Mouse (Mus musculus) kidney, postnatal 0 days (tissue): ENCODE measurements at regions not wholly inside any gene's neighbourhood (a gene's known extent, or its start where the extent isn't known, plus 50 kb on each side); places are given as distances from the start of the nearest gene placed in this dataset.

ENCODE experiments used
- ATAC-seq: fragments of 200-750 bp; cut with Nextera tagmentation; replicated peaks from 2 replicates; pipeline ENCODE4 v1.8.0; 2017; ENCODE audit warnings: low read depth, moderate number of reproducible peaks, moderate TSS enrichment, moderate library complexity; ENCODE audit not compliant: low FRiP score
- DNase-seq: peaks from one replicate; pipeline ENCODE4 v3.0.0-alpha.2; 2016; ENCODE audit warnings: low spot score
- H3K27ac ChIP-seq: fragments of 300-500 bp; sonication (generic); 2 replicates; pipeline ENCODE4 v1.5.1; 2014; ENCODE audit warnings: mild to moderate bottlenecking
- H3K27me3 ChIP-seq: fragments of 300-500 bp; sonication (generic); 2 replicates; pipeline ENCODE4 v1.6.1; 2014; ENCODE audit warnings: low read length, mixed read lengths; ENCODE audit not compliant: insufficient read depth
- H3K36me3 ChIP-seq: fragments of 300-500 bp; sonication (generic); 2 replicates; pipeline ENCODE4 v1.6.1; 2014; ENCODE audit warnings: low read length, mixed read lengths; ENCODE audit not compliant: insufficient read depth
- H3K4me1 ChIP-seq: fragments of 300-500 bp; sonication (generic); replicated peaks from 2 replicates; pipeline ENCODE4 v1.6.1; 2014; ENCODE audit warnings: antibody characterized with exemption, low read length, mixed read lengths; ENCODE audit not compliant: insufficient read depth
- H3K4me2 ChIP-seq: fragments of 300-500 bp; sonication (generic); 2 replicates; pipeline ENCODE4 v1.6.1; 2014; ENCODE audit warnings: mild to moderate bottlenecking, low read length, moderate library complexity, mixed read lengths
- H3K4me3 ChIP-seq: fragments of 300-500 bp; sonication (generic); replicated peaks from 2 replicates; pipeline ENCODE4 v1.5.1; 2014; ENCODE audit warnings: low read depth, low read length
- H3K9ac ChIP-seq: fragments of 300-500 bp; sonication (generic); 2 replicates; pipeline ENCODE4 v1.6.1; 2014; ENCODE audit warnings: low read depth, low read length
- H3K9me3 ChIP-seq: fragments of 300-500 bp; sonication (generic); replicated peaks from 2 replicates; pipeline ENCODE4 v1.6.1; 2016; ENCODE audit warnings: low read length, inconsistent platforms, mixed read lengths
- CTCF ChIP-seq: IDR thresholded peaks from 2 replicates; pipeline ENCODE4 v1.5.1; 2016; ENCODE audit warnings: antibody characterized with exemption, low read depth, mild to moderate bottlenecking, moderate library complexity
- WGBS: fragments of 180-500 bp; shearing (Covaris S2); extraction: QIAGEN DNeasy Blood & Tissue Kit; methylation state at CpG from one replicate; pipeline ENCODE4 v1.1.7; 2014; 5-methylcytosine and 5-hydroxymethylcytosine counted together

GRCm38 (mm10) chr14:80269179-80269951 lies 285.5 kb downstream of the Olfm4 start:
- Histone ChIP-seq H3K36me3 (no peaks in the 10 kb centered on the region), H3K9me3 (no peaks in the 10 kb centered on the region), H3K4me1 (no peaks in the 10 kb centered on the region), H3K27ac (no peak overlapping the region), H3K4me3 (no peak overlapping the region), H3K9ac (no peak overlapping the region), H3K4me2 (no peak overlapping the region), H3K27me3 (no peaks in the 10 kb centered on the region)
- ATAC-seq: no peak
- WGBS: 58% methylated on average over 7 of the region's 7 CpGs
- peak; percentile 92 for DNase-seq
- peak; percentile 96 for TF ChIP-seq CTCF

- Histone ChIP-seq H3K4me3 (no peak overlapping the region), H3K36me3 (no peaks in the 10 kb centered on the region), H3K9me3 (no peaks in the 10 kb centered on the region), H3K4me1 (no peaks in the 10 kb centered on the region), H3K27me3 (no peaks in the 10 kb centered on the region), H3K4me2 (no peak overlapping the region), H3K27ac (no peak overlapping the region), H3K9ac (no peak overlapping the region)
- DNase-seq: no peak
- WGBS: 70% methylated on average over 13 of the region's 13 CpGs
- no peak for TF ChIP-seq CTCF
- no peak for ATAC-seq
Measured at GRCm38 (mm10) chr14:80270063-80270462, 286.2 kb downstream of the Olfm4 start.

GRCm38 (mm10) chr14:80280188-80280587 lies 296.3 kb downstream of the Olfm4 start:
- no peak overlapping the region for H3K4me3 ChIP-seq
- H3K4me2 ChIP-seq: no peak overlapping the region
- H3K27ac ChIP-seq: no peak overlapping the region
- 32% methylated on average over 4 of the region's 4 CpGs for WGBS
- ATAC-seq: no peak
- TF ChIP-seq CTCF: no peak
- H3K9me3 ChIP-seq: no peaks in the 10 kb centered on the region
- no peaks in the 10 kb centered on the region for H3K4me1 ChIP-seq
- H3K36me3 ChIP-seq: no peaks in the 10 kb centered on the region
- H3K27me3 ChIP-seq: no peaks in the 10 kb centered on the region
- DNase-seq: peak; percentile 25
- no peak overlapping the region for H3K9ac ChIP-seq

- DNase-seq (no peak), ATAC-seq (no peak)
- Histone ChIP-seq H3K9ac (no peak overlapping the region), H3K9me3 (no peaks in the 10 kb centered on the region), H3K4me2 (no peak overlapping the region), H3K36me3 (no peaks in the 10 kb centered on the region), H3K4me1 (no peaks in the 10 kb centered on the region), H3K27me3 (no peaks in the 10 kb centered on the region), H3K4me3 (no peak overlapping the region), H3K27ac (no peak overlapping the region)
- TF ChIP-seq CTCF: no peak
- WGBS: 70% methylated on average over 2 of the region's 2 CpGs
Measured at GRCm38 (mm10) chr14:80283726-80284125, 299.8 kb downstream of the Olfm4 start.

GRCm38 (mm10) chr14:80291360-80291759 lies 307.5 kb downstream of the Olfm4 start:
- TF ChIP-seq CTCF: no peak
- DNase-seq: no peak
- Histone ChIP-seq H3K4me3 (no peak overlapping the region), H3K9ac (no peak overlapping the region), H3K9me3 (no peaks in the 10 kb centered on the region), H3K4me2 (no peak overlapping the region), H3K4me1 (no peaks in the 10 kb centered on the region), H3K27ac (no peak overlapping the region), H3K27me3 (no peaks in the 10 kb centered on the region), H3K36me3 (no peaks in the 10 kb centered on the region)
- WGBS: 83% methylated on average over 4 of the region's 4 CpGs
- no peak for ATAC-seq

GRCm38 (mm10) chr14:80293378-80293777 lies 309.5 kb downstream of the Olfm4 start:
- H3K9ac ChIP-seq: no peak overlapping the region
- no peak for TF ChIP-seq CTCF
- no peak overlapping the region for H3K4me2 ChIP-seq
- H3K27me3 ChIP-seq: no peaks in the 10 kb centered on the region
- 90% methylated on average over 4 of the region's 4 CpGs for WGBS
- H3K27ac ChIP-seq: no peak overlapping the region
- H3K4me1 ChIP-seq: no peaks in the 10 kb centered on the region
- H3K36me3 ChIP-seq: no peaks in the 10 kb centered on the region
- H3K4me3 ChIP-seq: no peak overlapping the region
- no peaks in the 10 kb centered on the region for H3K9me3 ChIP-seq
- ATAC-seq (no peak), DNase-seq (no peak)

- WGBS: 42% methylated on average over 2 of the region's 2 CpGs
Measured at GRCm38 (mm10) chr14:80329651-80330050, 345.8 kb downstream of the Olfm4 start.

More at GRCm38 (mm10) chr14:80329651-80330050, 345.8 kb downstream of the Olfm4 start:
- Histone ChIP-seq H3K9me3 (no peaks in the 10 kb centered on the region), H3K36me3 (no peaks in the 10 kb centered on the region), H3K4me1 (no peaks in the 10 kb centered on the region), H3K4me2 (no peak overlapping the region), H3K9ac (no peak overlapping the region), H3K27ac (no peak overlapping the region), H3K4me3 (no peak overlapping the region), H3K27me3 (no peaks in the 10 kb centered on the region)
- no peak for TF ChIP-seq CTCF
- no peak for DNase-seq
- ATAC-seq: no peak
